Mouse (Mus musculus) MEL (cell line): ENCODE measurements around the gene Rbm47. TPM values are rescaled to one million over a fixed set of nuclear protein-coding genes. Genes with fewer than 3 reads are reported as not detected.

Experiments used
- DNase-seq: peaks from one replicate; pipeline ENCODE4 v3.0.0; 2011; ENCODE audit warnings: low read depth, low spot score
- H3K27ac ChIP-seq: 2 replicates; pipeline ENCODE4 v1.5.1; 2012; ENCODE audit warnings: low read depth, mild to moderate bottlenecking, control low read depth, low read length, moderate library complexity; ENCODE audit not compliant: control insufficient read depth
- H3K27me3 ChIP-seq, 2 experiments: fragments of 150-350 bp in 1 of 2; sonication (generic) in 1 of 2; 2 replicates each; pipeline ENCODE4 v1.6.1; 2012; ENCODE audit warnings: low read length in 2 of 2, mild to moderate bottlenecking in 2 of 2, improper control_type of control experiment in 1 of 2, moderate library complexity in 1 of 2; ENCODE audit not compliant: insufficient read depth in 2 of 2, control insufficient read depth in 1 of 2
- H3K36me3 ChIP-seq, 2 experiments: 2 replicates each; pipeline ENCODE4 v1.6.1; 2012 to 2014; ENCODE audit warnings: low read length in 2 of 2, improper control_type of control experiment in 1 of 2, inconsistent platforms in 1 of 2, mild to moderate bottlenecking in 1 of 2; ENCODE audit not compliant: insufficient read depth in 2 of 2, control insufficient read depth in 1 of 2
- H3K4me1 ChIP-seq, 2 experiments: fragments of 150-350 bp in 1 of 2; sonication (generic) in 1 of 2; 2 replicates each; pipeline ENCODE4 v1.6.1; 2012; ENCODE audit warnings: low read length in 2 of 2, improper control_type of control experiment in 1 of 2, mild to moderate bottlenecking in 1 of 2; ENCODE audit not compliant: insufficient read depth in 2 of 2, control insufficient read depth in 1 of 2
- H3K4me3 ChIP-seq, 2 experiments: fragments of 150-350 bp in 1 of 2; sonication (generic) in 1 of 2; 2 replicates each; pipeline ENCODE4 v1.5.1; 2012; ENCODE audit warnings: low read depth in 2 of 2, low read length in 2 of 2, mild to moderate bottlenecking in 2 of 2, moderate library complexity in 2 of 2, control low read depth in 1 of 2, improper control_type of control experiment in 1 of 2; ENCODE audit not compliant: control insufficient read depth in 1 of 2, insufficient read depth in 1 of 2
- H3K79me2 ChIP-seq: 2 replicates; pipeline ENCODE4 v1.6.1; 2012; ENCODE audit warnings: mild to moderate bottlenecking, low read length, moderate library complexity; ENCODE audit not compliant: control insufficient read depth, poor library complexity, insufficient read depth
- H3K9ac ChIP-seq: 2 replicates; pipeline ENCODE4 v1.6.1; 2012; ENCODE audit warnings: low read depth, mild to moderate bottlenecking, control low read depth, low read length, moderate library complexity; ENCODE audit not compliant: control insufficient read depth, poor library complexity, severe bottlenecking
- H3K9me3 ChIP-seq: fragments of 150-350 bp; sonication (generic); replicated peaks from 2 replicates; pipeline ENCODE4 v1.6.1; 2012; ENCODE audit warnings: mild to moderate bottlenecking, low read length, improper control_type of control experiment, moderate library complexity; ENCODE audit not compliant: insufficient read depth
- BHLHE40 ChIP-seq: IDR thresholded peaks from 2 replicates; pipeline ENCODE4 v1.6.1; 2012; ENCODE audit warnings: low read depth, mild to moderate bottlenecking, inconsistent platforms, low read length, improper control_type of control experiment, borderline replicate concordance
- CHD1 ChIP-seq: IDR thresholded peaks from 2 replicates; pipeline ENCODE4 v1.6.1; 2012; ENCODE audit warnings: low read depth, mild to moderate bottlenecking, inconsistent platforms, low read length, improper control_type of control experiment
- CTCF ChIP-seq, 3 experiments: IDR thresholded peaks in 2 of 3; conservative IDR thresholded peaks in 1 of 3; 2 replicates each; pipeline ENCODE4 v1.5.1; 2011 to 2012; ENCODE audit warnings: low read length in 3 of 3, low read depth in 2 of 3, mild to moderate bottlenecking in 2 of 3, improper control_type of control experiment in 1 of 3, inconsistent platforms in 1 of 3, mixed read lengths in 1 of 3, moderate library complexity in 1 of 3; ENCODE audit not compliant: control insufficient read depth in 1 of 3, insufficient read depth in 1 of 3, poor library complexity in 1 of 3, severe bottlenecking in 1 of 3
- E2F4 ChIP-seq: IDR thresholded peaks from 2 replicates; pipeline ENCODE4 v1.6.1; 2011; ENCODE audit warnings: low read depth, low read length, improper control_type of control experiment, borderline replicate concordance
- EP300 ChIP-seq, 2 experiments: IDR thresholded peaks; 2 replicates each; pipeline ENCODE4 v1.6.1; 2011; ENCODE audit warnings: improper control_type of control experiment in 2 of 2, low read length in 2 of 2, low read depth in 1 of 2, mild to moderate bottlenecking in 1 of 2
- GABPA ChIP-seq: IDR thresholded peaks from 2 replicates; pipeline ENCODE4 v1.6.1; 2012; ENCODE audit warnings: low read depth, mild to moderate bottlenecking, inconsistent platforms, low read length, improper control_type of control experiment, moderate library complexity
- GATA1 ChIP-seq: IDR thresholded peaks from 2 replicates; pipeline ENCODE4 v1.6.1; 2011; ENCODE audit warnings: low read depth, low read length, improper control_type of control experiment
- JUND ChIP-seq: IDR thresholded peaks from 2 replicates; pipeline ENCODE4 v1.6.1; 2011; ENCODE audit warnings: low read depth, mild to moderate bottlenecking, improper control_type of control experiment, low read length
- MAFK ChIP-seq: IDR thresholded peaks from 2 replicates; pipeline ENCODE4 v1.6.1; 2011; ENCODE audit warnings: low read depth, mild to moderate bottlenecking, low read length, improper control_type of control experiment, borderline replicate concordance
- MAX ChIP-seq: IDR thresholded peaks from 2 replicates; pipeline ENCODE4 v1.6.1; 2011; ENCODE audit warnings: low read length, improper control_type of control experiment
- MAZ ChIP-seq: IDR thresholded peaks from 2 replicates; pipeline ENCODE4 v1.6.1; 2012; ENCODE audit warnings: low read depth, mild to moderate bottlenecking, inconsistent platforms, low read length, improper control_type of control experiment
- MEF2A ChIP-seq: IDR thresholded peaks from 2 replicates; pipeline ENCODE4 v1.6.1; 2014; ENCODE audit warnings: low read depth, mild to moderate bottlenecking, inconsistent platforms, low read length, improper control_type of control experiment; ENCODE audit not compliant: poor library complexity, insufficient replicate concordance, severe bottlenecking; ENCODE audit errors: extremely low read depth
- MXI1 ChIP-seq: IDR thresholded peaks from 2 replicates; pipeline ENCODE4 v1.6.1; 2011; ENCODE audit warnings: mild to moderate bottlenecking, low read depth, low read length, improper control_type of control experiment
- MYB ChIP-seq: IDR thresholded peaks from 2 replicates; pipeline ENCODE4 v1.6.1; 2011; ENCODE audit warnings: mild to moderate bottlenecking, low read depth, low read length, improper control_type of control experiment
- MYC ChIP-seq: IDR thresholded peaks from 2 replicates; pipeline ENCODE4 v1.6.1; 2011; ENCODE audit warnings: low read depth, mild to moderate bottlenecking, low read length, improper control_type of control experiment, moderate library complexity
- NRF1 ChIP-seq: IDR thresholded peaks from 2 replicates; pipeline ENCODE4 v1.6.1; 2014; ENCODE audit warnings: low read depth, mild to moderate bottlenecking, inconsistent platforms, low read length, improper control_type of control experiment, moderate library complexity; ENCODE audit not compliant: poor library complexity, insufficient read depth, severe bottlenecking
- POLR2AphosphoS2 ChIP-seq: IDR thresholded peaks from 2 replicates; pipeline ENCODE4 v1.6.1; 2011; ENCODE audit warnings: low read length, improper control_type of control experiment
- SMC3 ChIP-seq: IDR thresholded peaks from 2 replicates; pipeline ENCODE4 v1.6.1; 2011; ENCODE audit warnings: low read depth, low read length, improper control_type of control experiment
- TAL1 ChIP-seq: IDR thresholded peaks from 2 replicates; pipeline ENCODE4 v1.6.1; 2012; ENCODE audit warnings: mild to moderate bottlenecking, inconsistent platforms, low read length, moderate library complexity, mixed read lengths
- TBP ChIP-seq: IDR thresholded peaks from 2 replicates; pipeline ENCODE4 v1.8.0; 2011; ENCODE audit warnings: low read depth, low read length, improper control_type of control experiment
- TCF12 ChIP-seq: IDR thresholded peaks from 2 replicates; pipeline ENCODE4 v1.6.1; 2014; ENCODE audit warnings: low read depth, mild to moderate bottlenecking, inconsistent platforms, low read length, improper control_type of control experiment, moderate library complexity
- USF1 ChIP-seq: IDR thresholded peaks from 2 replicates; pipeline ENCODE4 v1.6.1; 2014; ENCODE audit warnings: low read depth, mild to moderate bottlenecking, inconsistent platforms, low read length, improper control_type of control experiment, moderate library complexity
- ZKSCAN1 ChIP-seq: IDR thresholded peaks from 2 replicates; pipeline ENCODE4 v1.6.1; 2012; ENCODE audit warnings: low read depth, mild to moderate bottlenecking, inconsistent platforms, low read length, improper control_type of control experiment, moderate library complexity
- polyA plus RNA-seq, 2 experiments: library from polyadenylated mRNA; stranded (reverse) in 1 of 2; unstranded in 1 of 2; fragments of >175 nt in 1 of 2; fragments of >200 nt in 1 of 2; gene quantifications; 2 replicates each; pipeline versions ENCODE4 v1.2.1 to v1.2.4; 2012; ENCODE audit warnings: low replicate concordance in 2 of 2, low read depth in 1 of 2; ENCODE audit not compliant: insufficient read length in 2 of 2, insufficient read depth in 1 of 2, missing spikeins in 1 of 2
- total RNA-seq: library from RNA; depleted of rRNA; stranded (reverse); fragments of 300-350 nt; gene quantifications from 2 replicates; pipeline ENCODE4 v1.2.3, GENCODE M21; 2012

Rbm47 gene
- total and polyA plus RNA-seq, 3 experiments = not detected

- Histone ChIP-seq H3K4me3 (no peak overlapping the region), H3K27ac (no peak overlapping the region), H3K27me3 (0 out of 4 replicates have a peak, but pooled peaks cover 0 to 1% of the 10 kb centered on the region in 2 experiments), H3K79me2 (no peaks in the 10 kb centered on the region), H3K36me3 (no peaks in the 10 kb centered on the region), H3K9me3 (no peaks in the 10 kb centered on the region), H3K4me1 (no peaks in the 10 kb centered on the region), H3K9ac (no peak overlapping the region)
- TF ChIP-seq MAFK (no peak), MAZ (no peak), USF1 (no peak), MYB (no peak), GABPA (no peak), BHLHE40 (no peak), CHD1 (no peak), SMC3 (no peak), TCF12 (no peak), CTCF (IDR thresholded peaks at IDR 0.05 in 2 of 3, conservative IDR thresholded peaks at IDR 0.05 in 1 of 3; ENCODE audit: control insufficient read depth in 1 of 3, insufficient read depth in 1 of 3, low read depth in 2 of 3, low read length in 3 of 3, poor library complexity in 1 of 3, severe bottlenecking in 1 of 3) (no peak)
- DNase-seq = no peak
Observed at GRCm38 (mm10) chr5:66166193-66166629, 6.7 kb downstream of the Rbm47 start.

GRCm38 (mm10) chr5:66165748-66166147 lies 7.2 kb downstream of the Rbm47 start:
- Histone ChIP-seq H3K27ac (no peak overlapping the region), H3K79me2 (no peaks in the 10 kb centered on the region), H3K9ac (no peak overlapping the region), H3K9me3 (no peaks in the 10 kb centered on the region)
- DNase-seq = no peak
- TF ChIP-seq NRF1 (no peak), MAX (no peak), MYC (no peak), MAZ (no peak), POLR2AphosphoS2 (no peak), MEF2A (no peak), EP300 (IDR thresholded peaks at IDR 0.05; ENCODE audit: low read depth in 1 of 2, low read length in 2 of 2) (no peak), USF1 (no peak), ZKSCAN1 (no peak), TCF12 (no peak), E2F4 (no peak), TBP (no peak), GATA1 (no peak), JUND (no peak), TAL1 (no peak), MXI1 (no peak), CTCF (IDR thresholded peaks at IDR 0.05 in 2 of 3, conservative IDR thresholded peaks at IDR 0.05 in 1 of 3; ENCODE audit: control insufficient read depth in 1 of 3, insufficient read depth in 1 of 3, low read depth in 2 of 3, low read length in 3 of 3, poor library complexity in 1 of 3, severe bottlenecking in 1 of 3) (no peak)
- TF ChIP-seq, all 39 proteins: peak for 0
- Histone ChIP-seq H3K4me1 (no peaks in the 10 kb centered on the region), H3K36me3 (no peaks in the 10 kb centered on the region), H3K27me3 (0 out of 4 replicates have a peak, but pooled peaks cover 0 to 1% of the 10 kb centered on the region in 2 experiments), H3K4me3 (no peak overlapping the region)
